Mouse (Mus musculus): ENCODE data around the gene Gpr132.
"Not testable (repeated sequence)": the region's sequence is repeated elsewhere in the genome, so short reads cannot be mapped to it uniquely, and the experiment has no call there.

Gene Gpr132

DNA sequence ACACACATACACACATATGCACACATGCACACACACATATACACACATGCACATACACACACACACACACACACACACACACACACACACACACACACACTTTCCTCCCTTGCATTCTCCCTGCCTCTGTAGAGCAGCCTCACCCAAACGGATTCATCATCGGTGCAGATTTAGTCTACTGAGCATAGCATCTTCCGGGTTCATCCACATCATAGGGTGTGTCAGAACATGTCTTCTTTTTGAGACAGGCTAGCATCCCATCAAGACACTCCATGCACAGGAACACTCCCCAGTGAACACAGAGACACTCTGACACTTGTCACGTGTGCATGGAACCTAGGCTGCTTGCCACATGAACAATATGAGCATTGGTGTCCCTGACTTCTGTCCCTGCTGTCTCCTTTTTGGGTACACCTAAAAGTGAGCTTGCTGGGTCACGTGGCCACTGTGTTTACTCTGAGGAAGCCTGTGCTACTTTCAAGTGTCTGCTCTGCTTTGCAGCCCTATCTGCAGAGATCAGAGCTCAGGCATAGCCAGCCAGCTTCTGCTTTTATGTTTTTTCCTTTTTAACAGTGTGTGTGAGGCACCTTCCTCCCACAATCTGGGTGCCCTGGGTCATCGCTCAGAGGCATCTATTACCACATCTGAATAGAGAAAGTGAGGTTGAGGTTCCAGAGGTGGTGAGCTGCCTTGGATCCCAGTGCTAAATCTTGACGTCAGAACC lies 13.3 kb downstream of the Gpr132 start:
- peak; percentile 93 for DNase-seq (ENCODE audit: low read depth, low spot score)

DNA sequence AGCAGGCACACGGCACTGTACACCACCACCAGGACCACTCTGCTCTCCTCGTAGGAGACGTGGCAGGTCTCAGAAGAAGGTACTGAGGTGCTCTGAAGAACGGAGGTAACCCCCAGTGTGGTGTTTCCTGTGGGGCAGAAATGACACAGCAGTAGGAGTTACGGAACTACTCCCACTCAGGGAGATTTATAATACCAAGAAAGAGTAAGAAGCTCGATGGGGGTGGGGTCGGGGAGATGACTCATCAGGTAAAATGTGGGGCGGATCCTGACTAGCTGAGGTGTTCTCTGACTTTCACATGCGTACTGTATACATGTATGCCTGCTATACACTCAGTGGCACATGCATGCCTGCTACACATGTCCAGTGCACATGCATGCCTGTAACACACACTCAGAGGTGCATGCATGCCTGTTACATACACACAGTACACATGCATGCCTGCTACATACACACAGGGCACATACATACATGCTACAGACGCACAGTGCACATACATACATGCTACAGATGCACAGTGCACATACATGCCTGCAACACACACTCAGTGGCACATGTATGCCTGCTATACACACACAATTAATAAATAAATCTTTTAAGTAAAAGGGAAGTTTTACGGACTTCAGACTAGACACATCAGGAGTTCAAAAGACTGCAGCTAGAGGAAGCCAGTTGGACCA lies 14.8 kb downstream of the Gpr132 start:
- DNase-seq (ENCODE audit: low read depth, low spot score), result peak; percentile 80

DNA sequence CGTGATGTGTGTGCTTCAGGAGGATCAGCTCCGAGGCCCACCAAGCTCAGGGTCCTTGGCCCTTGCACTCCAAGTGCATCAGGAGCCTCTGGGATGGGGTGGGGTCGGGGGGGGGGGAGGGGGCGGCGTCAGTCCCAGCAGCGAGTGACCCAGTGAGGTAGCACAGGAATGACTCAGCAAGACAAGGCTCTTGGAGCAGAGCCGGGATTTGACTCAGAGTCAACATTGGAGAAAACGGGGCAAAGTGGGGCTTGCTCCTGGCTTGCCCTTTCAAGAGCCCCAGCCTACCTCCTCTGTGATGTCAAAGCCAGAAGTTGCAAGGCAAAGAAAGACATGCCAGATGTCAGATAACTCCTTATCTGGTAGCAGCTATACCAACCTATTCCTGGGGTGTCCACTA lies 16.9 kb downstream of the Gpr132 start:
- no peak for DNase-seq (ENCODE audit: low read depth, low spot score)

DNA sequence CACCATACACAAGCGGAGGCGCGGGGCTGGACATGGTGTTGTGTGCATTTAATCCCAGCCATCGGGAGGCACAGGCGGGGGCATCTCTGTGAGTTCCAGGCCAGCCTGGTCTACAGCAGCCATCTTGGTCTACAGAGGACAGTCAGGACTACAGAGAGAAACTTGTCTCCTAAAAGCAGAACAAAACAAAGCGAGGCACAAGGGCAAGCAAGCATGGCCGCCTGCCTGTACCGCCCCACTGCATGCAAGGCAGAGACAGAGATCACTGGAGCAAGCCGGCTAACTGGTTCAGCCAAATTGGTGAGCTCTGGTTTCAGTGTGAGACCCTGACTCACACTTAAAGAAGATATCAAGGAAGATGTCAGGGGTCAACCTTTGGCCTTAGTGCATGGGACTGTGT lies 17.7 kb downstream of the Gpr132 start:
- no peak for DNase-seq (ENCODE audit: low read depth, low spot score)

GRCm38 (mm10) chr12:112849235-112850022 lies 18.6 kb downstream of the Gpr132 start:
- DNase-seq (ENCODE audit: low read depth, low spot score), result peak; percentile 71

GRCm38 (mm10) chr12:112847880-112848279 lies 20.1 kb downstream of the Gpr132 start:
- no peak for DNase-seq (ENCODE audit: low read depth, low spot score)

DNA sequence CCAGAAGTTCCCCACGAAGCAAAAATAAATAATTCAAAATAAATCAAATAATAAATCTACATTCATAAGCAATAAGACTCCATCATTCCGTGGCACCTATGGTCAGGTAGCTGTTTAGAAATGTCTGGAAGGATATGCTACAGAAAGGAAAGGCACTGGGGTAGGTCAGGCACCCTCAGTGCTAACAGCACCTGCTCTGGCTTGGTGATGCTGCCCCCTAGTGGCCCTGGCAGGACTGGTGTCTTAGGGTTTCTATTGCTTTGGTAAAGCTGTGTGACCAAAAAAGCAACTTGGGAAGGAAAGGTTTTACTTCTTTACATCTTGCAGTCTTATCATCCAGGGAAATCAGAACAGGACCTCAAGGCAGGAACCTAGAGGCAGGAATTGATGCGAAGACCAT lies 24.2 kb downstream of the Gpr132 start:
- peak; percentile 84 for DNase-seq (ENCODE audit: low read depth, low spot score)

- DNase-seq (ENCODE audit: low read depth, low spot score), result not testable (repeated sequence)
Measured at GRCm38 (mm10) chr12:112842128-112842527, 25.9 kb downstream of the Gpr132 start.

DNA sequence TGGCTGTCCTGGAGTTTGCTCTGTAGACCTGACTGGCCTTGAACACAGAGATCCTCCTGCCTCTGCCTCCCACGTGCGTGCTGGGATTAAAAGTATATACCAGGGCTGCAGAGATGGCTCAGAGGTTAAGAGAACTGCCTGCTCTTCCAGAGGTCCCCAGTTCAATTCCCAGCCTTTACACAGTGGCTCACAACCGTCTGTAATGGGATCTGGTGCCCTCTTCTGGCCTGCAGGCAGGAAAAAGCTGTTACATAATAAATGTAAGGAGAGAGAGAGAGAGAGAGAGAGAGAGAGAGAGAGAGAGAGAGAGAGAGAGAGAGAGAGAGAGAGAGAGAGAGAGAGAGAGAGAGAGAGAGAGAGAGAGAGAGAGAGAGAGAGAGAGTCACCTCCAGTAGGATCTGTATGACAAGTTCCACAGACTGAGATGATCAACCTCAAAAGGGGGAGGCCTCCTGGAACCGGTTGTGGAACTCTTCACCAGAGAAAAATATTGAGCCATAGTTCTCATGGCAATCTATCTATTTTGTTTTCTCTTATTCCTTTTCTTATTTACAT lies 26.6 kb downstream of the Gpr132 start:
- not testable (repeated sequence) for DNase-seq (ENCODE audit: low read depth, low spot score)

GRCm38 (mm10) chr12:112840209-112841086 lies 27.6 kb downstream of the Gpr132 start:
- DNase-seq (ENCODE audit: low read depth, low spot score), result no peak

GRCm38 (mm10) chr12:112835046-112835445 lies 33.0 kb downstream of the Gpr132 start:
- no peak for DNase-seq (ENCODE audit: low read depth, low spot score)

GRCm38 (mm10) chr12:112833527-112833926 lies 34.5 kb downstream of the Gpr132 start:
- DNase-seq (ENCODE audit: low read depth, low spot score), result no peak

DNA sequence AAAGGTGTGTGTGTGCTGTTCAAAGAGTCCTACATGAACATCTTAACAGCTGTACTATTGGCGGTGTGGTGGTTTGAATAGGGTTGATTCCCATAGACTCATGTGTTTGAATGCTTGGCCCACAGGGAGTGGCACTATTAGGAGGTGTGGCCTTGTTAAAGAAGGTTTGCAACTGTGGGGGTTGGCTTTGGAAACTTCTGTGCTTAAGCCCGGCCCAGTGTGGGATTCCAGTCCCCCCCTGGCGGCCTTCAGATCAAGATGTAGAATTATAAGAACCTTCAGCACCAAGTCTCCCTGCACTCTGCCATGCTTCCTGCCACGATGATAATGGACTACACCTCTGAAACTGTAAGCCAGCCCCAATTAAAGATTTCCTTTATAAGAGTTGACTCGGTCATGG lies 35.6 kb downstream of the Gpr132 start:
- DNase-seq (ENCODE audit: low read depth, low spot score), result no peak

DNA sequence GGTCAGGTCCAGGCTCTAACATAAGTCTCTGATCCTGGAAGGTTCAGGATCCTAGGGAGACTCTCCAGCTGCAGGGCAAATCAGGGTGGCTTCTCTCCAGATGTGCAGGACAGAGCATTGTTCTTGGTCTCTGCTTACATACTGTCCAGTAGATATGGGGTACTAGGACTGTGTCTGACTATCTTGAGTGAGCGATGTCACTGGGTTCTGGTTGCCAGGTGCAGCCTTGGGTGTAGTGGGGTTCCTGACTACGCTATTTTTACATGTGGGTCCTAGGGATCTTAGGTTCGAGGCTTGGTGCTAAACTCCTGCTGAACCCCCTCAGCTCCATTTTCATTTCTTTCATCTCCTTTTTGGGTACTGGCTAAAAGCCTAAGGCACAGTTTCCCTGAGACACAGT lies 37.5 kb downstream of the Gpr132 start:
- no peak for DNase-seq (ENCODE audit: low read depth, low spot score)

DNA sequence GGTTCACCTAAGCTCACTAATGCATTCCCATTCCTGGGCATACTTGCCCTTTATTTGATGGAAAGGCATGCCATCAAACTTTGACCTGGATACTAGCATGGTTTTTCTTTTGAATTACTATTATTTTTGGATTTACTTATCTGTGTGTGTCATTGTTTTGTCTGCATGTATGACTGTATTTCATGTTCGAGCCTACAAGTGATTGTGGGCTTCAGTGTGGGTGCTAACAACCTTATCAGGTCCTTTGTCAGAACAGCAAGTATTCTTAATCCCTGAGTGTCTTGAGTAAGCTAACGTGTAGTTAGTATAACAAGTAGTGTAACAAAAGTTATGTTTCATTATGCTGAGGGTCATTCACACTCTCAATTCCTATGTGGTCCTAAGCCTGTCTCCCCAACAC lies 37.9 kb downstream of the Gpr132 start:
- no peak for DNase-seq (ENCODE audit: low read depth, low spot score)

GRCm38 (mm10) chr12:112829244-112829864 lies 38.7 kb downstream of the Gpr132 start, which contains the start of gene Cdca4:
Gene Cdca4, minus strand, starts transcription at chr12:112829423.
- DNase-seq (ENCODE audit: low read depth, low spot score), result peak; percentile 98

GRCm38 (mm10) chr12:112828501-112829243 lies 39.4 kb downstream of the Gpr132 start:
- DNase-seq (ENCODE audit: low read depth, low spot score), result no peak

DNA sequence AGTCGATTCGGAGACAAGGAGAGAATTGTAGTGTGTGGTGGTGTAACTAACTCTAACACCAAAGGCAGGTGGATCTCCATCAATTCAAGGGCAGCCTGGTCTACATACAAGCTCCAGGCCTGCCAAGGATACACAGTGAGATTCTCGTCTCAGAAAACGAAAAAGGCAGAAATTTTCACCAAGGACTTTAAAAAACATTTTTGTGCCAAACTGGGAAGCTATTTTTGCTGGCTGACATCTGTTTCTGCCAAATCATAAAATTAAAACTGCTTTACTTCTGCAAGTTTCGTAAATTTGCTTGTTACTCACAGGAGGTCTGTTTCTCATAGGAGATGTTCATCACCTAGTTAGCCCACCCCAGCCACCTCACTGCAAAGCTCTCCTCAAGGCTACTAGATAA lies 42.1 kb downstream of the Gpr132 start:
- DNase-seq (ENCODE audit: low read depth, low spot score), result no peak

DNA sequence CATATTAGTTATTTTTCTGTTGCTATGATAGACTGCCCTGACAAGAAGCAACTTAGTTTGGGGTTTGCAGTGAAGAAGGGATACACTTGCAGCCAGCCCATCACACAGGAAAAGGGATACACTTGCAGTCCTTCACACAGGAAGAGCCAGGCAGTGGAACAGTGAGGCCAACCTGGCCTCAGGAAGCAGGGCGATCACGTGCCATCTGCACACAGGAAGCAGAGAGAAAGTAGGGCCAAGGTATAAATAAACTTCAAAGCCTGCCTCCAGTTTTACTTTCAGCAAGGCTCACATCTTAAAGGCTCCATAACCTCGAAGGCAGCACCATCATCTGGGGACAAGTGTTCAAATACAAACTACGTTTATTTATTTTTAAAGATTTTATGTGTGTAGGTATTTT lies 44.8 kb downstream of the Gpr132 start:
- DNase-seq (ENCODE audit: low read depth, low spot score), result peak; percentile 79

- DNase-seq (ENCODE audit: low read depth, low spot score), result no peak
Measured at GRCm38 (mm10) chr12:112822676-112823075, 45.4 kb downstream of the Gpr132 start.
